Mouse (Mus musculus) ES-Bruce4 (cell line): ENCODE measurements around the gene B4galnt1.

Experiments used
- CTCF ChIP-seq: IDR thresholded peaks from one replicate; pipeline ENCODE4 v1.8.1; 2011; ENCODE audit warnings: low read depth, low read length
- EP300 ChIP-seq: IDR thresholded peaks from 2 replicates; pipeline ENCODE4 v1.6.1; 2011; ENCODE audit warnings: low read depth, low read length; ENCODE audit not compliant: insufficient read depth

GRCm38 (mm10) chr10:127199474-127199873, 34.4 kb downstream of the B4galnt1 start:
- no peak for TF ChIP-seq CTCF
- TF ChIP-seq EP300: no peak
